Mouse (Mus musculus) liver, embryonic 15.5 days (tissue): Measurements from ENCODE around the gene Tinagl1. TPM values are rescaled to one million over a fixed set of nuclear protein-coding genes. Genes with fewer than 3 reads are reported as not detected.
A peak's percentile ranks its signal among the peaks of the same experiment; 100 is the strongest.

Experiments used
- ATAC-seq: fragments of 200-750 bp; cut with Nextera tagmentation; 2 replicates; pipeline ENCODE4 v1.8.0; 2017; ENCODE audit warnings: moderate number of reproducible peaks, mild to moderate bottlenecking, moderate library complexity; ENCODE audit not compliant: insufficient read depth
- H3K27ac ChIP-seq: fragments of 300-500 bp; sonication (generic); replicated peaks from 2 replicates; pipeline ENCODE4 v1.5.1; 2015; ENCODE audit warnings: mild to moderate bottlenecking, inconsistent platforms
- H3K27me3 ChIP-seq: fragments of 300-500 bp; sonication (generic); 2 replicates; pipeline ENCODE4 v1.6.1; 2015; ENCODE audit warnings: mild to moderate bottlenecking, inconsistent platforms
- H3K36me3 ChIP-seq: fragments of 300-500 bp; sonication (generic); replicated peaks from 2 replicates; pipeline ENCODE4 v1.6.1; 2015; ENCODE audit warnings: moderate library complexity, mild to moderate bottlenecking, inconsistent platforms
- H3K4me1 ChIP-seq: fragments of 300-500 bp; sonication (generic); replicated peaks from 2 replicates; pipeline ENCODE4 v1.6.1; 2015; ENCODE audit warnings: inconsistent platforms
- H3K4me2 ChIP-seq: fragments of 300-500 bp; sonication (generic); 2 replicates; pipeline ENCODE4 v1.6.1; 2015; ENCODE audit warnings: moderate library complexity, mild to moderate bottlenecking, inconsistent platforms
- H3K4me3 ChIP-seq: fragments of 300-500 bp; sonication (generic); replicated peaks from 2 replicates; pipeline ENCODE4 v1.5.1; 2015; ENCODE audit warnings: mild to moderate bottlenecking, inconsistent platforms
- H3K9ac ChIP-seq: fragments of 300-500 bp; sonication (generic); 2 replicates; pipeline ENCODE4 v1.6.1; 2015; ENCODE audit warnings: moderate library complexity, mild to moderate bottlenecking, inconsistent platforms
- H3K9me3 ChIP-seq: fragments of 300-500 bp; sonication (generic); replicated peaks from 2 replicates; pipeline ENCODE4 v1.6.1; 2016; ENCODE audit warnings: inconsistent platforms
- WGBS: fragments of 180-500 bp; shearing (Covaris S2); methylation state at CpG from one replicate; pipeline ENCODE4 v1.1.7; 2015; ENCODE audit warnings: mixed read lengths; ENCODE audit not compliant: insufficient replicate concordance; 5-methylcytosine and 5-hydroxymethylcytosine counted together
- polyA plus RNA-seq: library from polyadenylated mRNA; unstranded; fragments of >200 nt; fragmentation: Nextera tagmentation; extraction: Ambion mirVana; gene quantifications from 2 replicates; pipeline ENCODE4 v1.2.1, GENCODE M21; 2015

Gene Tinagl1
- polyA plus RNA-seq: 41.1 and 47.6 TPM in 2 replicates

- WGBS: 4% methylated on average over 14 of the region's 14 CpGs
- H3K4me1 ChIP-seq: peaks cover 51% of the 10 kb centered on the region
These were observed at the start of gene Tinagl1 for GRCm38 (mm10) chr4:130175072-130175711. TSS of gene Tinagl1 (minus strand) at chr4:130175122.

DNA sequence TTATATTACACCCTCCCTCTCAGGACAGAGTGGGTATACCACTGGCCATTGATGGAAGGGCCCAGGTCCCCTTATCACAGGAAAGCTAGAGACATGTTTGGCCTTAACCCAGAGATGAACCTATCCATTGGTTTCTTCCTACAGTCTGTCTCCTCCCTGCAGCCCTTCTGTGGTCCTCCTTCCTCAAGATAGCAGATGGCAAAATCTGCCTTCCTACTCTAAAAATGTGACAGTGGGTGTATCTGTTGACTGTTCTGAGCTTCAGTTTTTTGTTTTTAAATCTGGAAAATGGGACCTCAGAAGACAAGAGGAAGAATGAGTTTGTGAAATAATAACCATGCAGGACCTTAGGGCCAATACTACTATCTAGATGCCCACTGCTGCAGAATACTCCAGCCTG, 49.1 kb upstream of the Tinagl1 start:
- Histone ChIP-seq H3K4me1 (no peaks in the 10 kb centered on the region), H3K9ac (no peak overlapping the region), H3K4me3 (no peak overlapping the region), H3K4me2 (no peak overlapping the region), H3K27ac (no peak overlapping the region), H3K9me3 (no peaks in the 10 kb centered on the region), H3K27me3 (peaks cover 32% of the 10 kb centered on the region), H3K36me3 (no peaks in the 10 kb centered on the region)
- ATAC-seq: no peak

More at GRCm38 (mm10) chr4:130175072-130175711, at the start of gene Tinagl1:
- H3K27me3 ChIP-seq: peaks cover 64% of the 10 kb centered on the region
- H3K36me3 ChIP-seq: peaks cover 13% of the 10 kb centered on the region; the same call in 1 of the 2 replicates
- peak within 1 kb of the TSS; percentile 71 for H3K4me2 ChIP-seq
- H3K27ac ChIP-seq: peak within 1 kb of the TSS; percentile 80
- ATAC-seq: no peak
- H3K4me3 ChIP-seq: peak within 1 kb of the TSS; percentile 64
- H3K9me3 ChIP-seq: no peaks in the 10 kb centered on the region
- H3K9ac ChIP-seq: peak within 1 kb of the TSS; percentile 64

DNA sequence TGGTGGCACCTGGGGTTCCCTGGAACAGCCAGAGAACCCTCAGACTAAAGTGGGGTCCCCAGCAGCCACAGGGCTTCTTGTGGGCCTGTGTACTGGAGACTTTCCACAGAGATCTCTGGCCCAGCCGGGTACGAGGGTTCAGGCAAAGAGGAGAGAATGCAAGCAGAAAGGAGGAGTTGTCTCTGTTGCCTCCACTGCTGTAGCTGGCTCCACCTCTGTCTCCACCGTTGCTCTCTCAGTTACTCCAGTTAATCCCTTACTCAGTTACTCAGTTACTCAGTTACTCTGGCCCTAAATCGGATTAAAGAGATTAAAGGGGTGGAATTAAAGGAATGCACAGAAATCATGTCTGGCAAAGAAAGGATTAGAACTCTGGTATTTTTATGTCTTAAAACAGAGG, 47.3 kb upstream of the Tinagl1 start, which contains the start of gene Gm853:
Gene Gm853 (minus strand): TSS at position 223 of the 400 bp plus-strand sequence.
- 43% methylated on average over 4 of the region's 4 CpGs for WGBS
- Histone ChIP-seq H3K36me3 (no peaks in the 10 kb centered on the region), H3K4me1 (no peaks in the 10 kb centered on the region), H3K9ac (no peak within 1 kb of the TSS), H3K27ac (no peak within 1 kb of the TSS), H3K9me3 (no peaks in the 10 kb centered on the region), H3K27me3 (peaks cover 34% of the 10 kb centered on the region), H3K4me3 (no peak within 1 kb of the TSS), H3K4me2 (no peak within 1 kb of the TSS)
- no peak for ATAC-seq

DNA sequence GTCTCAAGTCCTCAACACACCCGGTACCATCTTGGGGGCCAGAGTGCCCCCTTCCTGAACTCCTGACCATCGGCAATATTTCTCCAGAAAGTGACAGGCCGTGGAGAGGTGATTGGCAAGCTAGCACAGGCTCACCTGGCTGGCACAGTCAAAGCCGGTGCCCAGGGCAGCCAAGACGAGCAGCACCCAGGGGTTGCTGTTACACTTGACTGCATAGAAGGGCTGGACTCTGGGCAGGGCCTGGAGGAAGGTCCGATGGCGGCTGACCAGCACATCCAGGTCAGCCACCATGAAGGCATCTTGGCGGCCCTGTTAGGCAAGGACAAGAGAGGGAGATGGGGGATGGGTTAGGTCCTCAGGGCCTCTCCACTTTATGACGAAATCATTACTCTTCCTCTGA, 45.3 kb upstream of the Tinagl1 start:
- Histone ChIP-seq H3K9me3 (no peaks in the 10 kb centered on the region), H3K9ac (no peak overlapping the region), H3K4me3 (no peak overlapping the region), H3K36me3 (no peaks in the 10 kb centered on the region), H3K27ac (no peak overlapping the region), H3K27me3 (peaks cover 34% of the 10 kb centered on the region), H3K4me1 (peaks cover 3% of the 10 kb centered on the region; the same call in 1 of the 2 replicates), H3K4me2 (no peak overlapping the region)
- ATAC-seq: no peak
- 46% methylated on average over 9 of the region's 9 CpGs for WGBS

DNA sequence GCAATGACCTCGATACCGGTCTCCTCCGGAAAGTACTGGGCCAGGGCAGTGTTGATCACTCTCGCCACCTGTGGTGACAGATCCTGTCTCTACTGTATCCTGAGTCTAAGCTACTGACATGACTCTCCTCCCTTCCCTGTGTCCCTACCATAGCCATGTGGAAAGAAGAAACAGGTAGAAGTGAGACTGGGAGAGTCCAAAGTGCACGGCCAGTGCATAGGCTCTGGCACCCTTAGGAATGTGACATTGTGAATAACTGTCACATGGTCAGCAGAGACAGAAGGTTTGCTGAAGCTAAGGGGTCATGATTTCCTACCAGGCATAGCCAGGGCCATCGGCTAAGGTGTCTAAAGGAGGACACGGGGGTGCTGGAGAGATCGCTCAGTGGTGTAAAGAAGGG, 40.5 kb upstream of the Tinagl1 start:
- Histone ChIP-seq H3K4me2 (no peak overlapping the region), H3K27ac (no peak overlapping the region), H3K36me3 (no peaks in the 10 kb centered on the region), H3K9me3 (no peaks in the 10 kb centered on the region), H3K4me3 (no peak overlapping the region), H3K9ac (no peak overlapping the region), H3K4me1 (peaks cover 44% of the 10 kb centered on the region), H3K27me3 (peaks cover 10% of the 10 kb centered on the region; the same call in 1 of the 2 replicates)
- ATAC-seq: no peak
- WGBS: 72% methylated on average over 8 of the region's 8 CpGs

DNA sequence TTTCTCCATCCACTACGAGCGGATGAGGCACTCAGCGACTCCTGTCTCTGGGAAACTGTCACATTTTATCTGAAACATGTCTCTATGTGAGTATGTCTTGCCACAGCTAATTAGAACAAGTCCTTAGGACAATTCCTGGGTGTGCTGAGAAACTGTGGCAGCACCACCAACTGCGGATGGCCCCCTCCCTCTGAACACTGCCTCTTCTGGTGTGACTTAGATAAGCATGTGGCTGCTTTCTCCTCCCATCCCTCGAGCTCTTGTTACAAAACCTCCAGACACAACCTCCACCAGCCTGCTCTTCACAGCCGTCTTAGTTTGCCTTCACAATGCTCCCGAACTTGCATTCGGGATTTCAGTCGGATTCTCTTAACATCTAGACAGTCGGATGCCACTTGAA, 38.9 kb upstream of the Tinagl1 start:
- Histone ChIP-seq H3K27me3 (0 out of 2 replicates have a peak, but pooled peaks cover under 1% of the 10 kb centered on the region), H3K27ac (peak overlapping the region; percentile 68), H3K4me1 (peaks cover 44% of the 10 kb centered on the region), H3K4me3 (no peak overlapping the region), H3K9ac (no peak overlapping the region), H3K36me3 (no peaks in the 10 kb centered on the region), H3K4me2 (peak overlapping the region; percentile 39), H3K9me3 (no peaks in the 10 kb centered on the region)
- peak; percentile 72 for ATAC-seq
- 45% methylated on average over 10 of the region's 10 CpGs for WGBS

DNA sequence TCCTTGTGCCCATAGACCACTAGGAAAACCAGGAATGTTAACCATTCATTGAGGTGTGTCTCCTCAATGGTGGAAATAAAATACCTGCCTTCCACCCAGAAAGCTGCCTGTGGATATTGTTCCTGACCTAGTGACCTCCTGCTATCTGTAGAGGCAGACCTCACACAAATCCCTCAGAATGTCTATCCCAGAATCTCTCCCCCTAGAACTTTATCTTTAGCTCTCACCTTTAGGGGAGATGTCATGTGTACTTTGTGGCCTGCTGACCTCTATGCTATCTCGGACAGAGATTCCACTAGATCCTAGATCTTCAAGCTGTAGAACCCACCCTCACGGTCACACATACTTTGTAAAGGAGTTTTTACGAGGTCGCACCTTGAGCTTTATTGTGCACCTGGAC, 38.3 kb upstream of the Tinagl1 start:
- Histone ChIP-seq H3K27me3 (no peaks in the 10 kb centered on the region), H3K4me3 (no peak overlapping the region), H3K9me3 (no peaks in the 10 kb centered on the region), H3K36me3 (no peaks in the 10 kb centered on the region), H3K9ac (no peak overlapping the region), H3K27ac (peak overlapping the region; percentile 68), H3K4me2 (peak overlapping the region; percentile 39; the same call in 1 of the 2 replicates), H3K4me1 (peaks cover 44% of the 10 kb centered on the region)
- WGBS: 52% methylated on average over 4 of the region's 4 CpGs
- ATAC-seq: peak; percentile 43; the same call in 1 of the 2 replicates

- Histone ChIP-seq H3K27ac (peak overlapping the region; percentile 42), H3K9ac (no peak overlapping the region), H3K4me3 (no peak overlapping the region), H3K9me3 (no peaks in the 10 kb centered on the region), H3K4me2 (no peak overlapping the region), H3K27me3 (no peaks in the 10 kb centered on the region), H3K4me1 (peaks cover 44% of the 10 kb centered on the region), H3K36me3 (no peaks in the 10 kb centered on the region)
- no peak for ATAC-seq
- 56% methylated on average over 7 of the region's 7 CpGs for WGBS
These were observed 37.5 kb upstream of the Tinagl1 start for GRCm38 (mm10) chr4:130212421-130212820.

GRCm38 (mm10) chr4:130211870-130212269, 36.9 kb upstream of the Tinagl1 start:
- no peaks in the 10 kb centered on the region for H3K36me3 ChIP-seq
- no peaks in the 10 kb centered on the region for H3K27me3 ChIP-seq
- no peak overlapping the region for H3K9ac ChIP-seq
- ATAC-seq: no peak; the same call in 1 of the 2 replicates
- no peak overlapping the region for H3K4me2 ChIP-seq
- H3K4me1 ChIP-seq: peaks cover 44% of the 10 kb centered on the region
- H3K9me3 ChIP-seq: no peaks in the 10 kb centered on the region
- H3K4me3 ChIP-seq: no peak overlapping the region
- peak overlapping the region; percentile 31 for H3K27ac ChIP-seq
- 53% methylated on average over 2 of the region's 2 CpGs for WGBS

DNA sequence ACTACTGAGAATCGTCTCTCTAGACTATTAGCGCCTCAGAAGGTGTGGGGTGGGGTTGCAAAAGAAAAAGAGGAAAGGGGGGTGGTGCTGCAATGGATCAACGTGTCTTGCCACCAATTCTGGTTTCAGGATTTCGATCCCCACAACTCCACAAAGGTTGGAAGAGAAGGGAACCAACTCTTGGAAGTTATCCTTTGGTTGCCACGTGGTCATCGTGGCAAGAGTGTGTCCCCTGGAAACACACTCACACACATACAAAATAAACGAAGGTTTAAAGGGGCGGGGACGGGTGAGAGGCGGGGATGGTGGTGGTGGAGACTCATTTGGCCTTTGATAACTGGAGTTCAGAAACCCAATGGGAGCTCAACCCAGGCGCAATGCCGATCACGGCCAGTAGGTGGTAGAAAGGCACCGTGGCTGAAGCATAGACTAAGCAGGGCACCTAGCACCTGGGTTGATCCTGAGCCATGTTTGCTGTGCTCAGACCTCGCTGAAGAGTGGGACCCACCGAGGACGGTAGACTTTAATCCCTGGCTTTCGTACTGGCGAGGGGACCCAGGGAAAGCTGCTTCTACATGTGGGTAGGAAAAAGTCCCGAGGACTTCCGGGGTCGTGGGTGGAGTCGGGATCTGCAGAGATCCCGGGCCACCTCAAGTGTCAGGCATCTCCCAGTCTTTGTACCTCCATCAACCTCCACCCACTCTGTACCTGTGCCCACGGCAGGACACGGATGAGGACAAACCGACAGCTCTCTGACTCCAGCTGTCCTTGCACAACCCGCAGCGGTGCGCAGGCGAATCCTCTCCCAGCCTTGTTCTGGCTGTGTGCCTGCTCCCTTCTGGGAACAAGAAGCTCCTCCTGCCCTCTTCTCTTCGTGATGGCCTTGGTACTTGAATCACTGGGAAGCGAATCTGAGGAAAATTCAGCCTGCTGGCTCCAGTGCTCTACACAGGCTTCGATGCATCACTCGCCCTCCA, 24.1 kb upstream of the Tinagl1 start:
- 14% methylated on average over 35 of the region's 35 CpGs for WGBS
- H3K27ac ChIP-seq: no peak overlapping the region
- H3K4me2 ChIP-seq: peak overlapping the region; percentile 50
- H3K9me3 ChIP-seq: no peaks in the 10 kb centered on the region
- peaks cover 9% of the 10 kb centered on the region for H3K4me1 ChIP-seq
- peak; percentile 62 for ATAC-seq
- H3K4me3 ChIP-seq: peak overlapping the region; percentile 25
- H3K36me3 ChIP-seq: no peaks in the 10 kb centered on the region
- H3K9ac ChIP-seq: no peak overlapping the region
- H3K27me3 ChIP-seq: peaks cover 59% of the 10 kb centered on the region

- no peaks in the 10 kb centered on the region for H3K36me3 ChIP-seq
- H3K4me3 ChIP-seq: no peak overlapping the region
- WGBS: 42% methylated on average over 8 of the region's 8 CpGs
- H3K9ac ChIP-seq: no peak overlapping the region
- no peak for ATAC-seq
- H3K9me3 ChIP-seq: no peaks in the 10 kb centered on the region
- peaks cover 79% of the 10 kb centered on the region for H3K27me3 ChIP-seq
- no peak overlapping the region for H3K4me2 ChIP-seq
- peaks cover 9% of the 10 kb centered on the region for H3K4me1 ChIP-seq
- no peak overlapping the region for H3K27ac ChIP-seq
These were observed 21.6 kb upstream of the Tinagl1 start for GRCm38 (mm10) chr4:130196542-130196941.
